Mouse (Mus musculus) thymus, adult 2 months (tissue): ENCODE measurements around the gene Pfkm.

Source experiments
- CTCF ChIP-seq: fragments of 200-500 bp; IDR thresholded peaks from 2 replicates; pipeline ENCODE4 v1.5.1; 2012; ENCODE audit warnings: mild to moderate bottlenecking, control low read depth, low read length, moderate library complexity, borderline replicate concordance; ENCODE audit not compliant: control insufficient read depth, poor library complexity, insufficient read depth; ENCODE audit errors: extremely low read depth
- POLR2A ChIP-seq: fragments of 200-500 bp; IDR thresholded peaks from 2 replicates; pipeline ENCODE4 v1.6.1; 2012; ENCODE audit warnings: mild to moderate bottlenecking, low read length, control low read depth, moderate library complexity; ENCODE audit not compliant: control insufficient read depth, poor library complexity, insufficient read depth; ENCODE audit errors: extremely low read depth

- no peak for TF ChIP-seq CTCF
- TF ChIP-seq POLR2A, result no peak
Observed at GRCm38 (mm10) chr15:98065881-98066280, 26.5 kb upstream of the Pfkm start.
